Mouse (Mus musculus) cerebellum, adult 2 months (tissue): ENCODE measurements around the gene Cavin1. TPM values are rescaled to one million over a fixed set of nuclear protein-coding genes. Genes with fewer than 3 reads are reported as not detected.

ENCODE experiments used
- DNase-seq, 2 experiments: peaks; one replicate each; pipeline ENCODE4 v3.0.0; 2021
- H3K27ac ChIP-seq: fragments of 200-500 bp; 2 replicates; pipeline ENCODE4 v1.5.1; 2012; ENCODE audit warnings: low read length, control low read depth, inconsistent platforms; ENCODE audit not compliant: insufficient read depth
- H3K27me3 ChIP-seq: fragments of 200-500 bp; 2 replicates; pipeline ENCODE4 v1.6.1; 2012; ENCODE audit warnings: inconsistent platforms, mild to moderate bottlenecking, low read length, moderate library complexity; ENCODE audit not compliant: control insufficient read depth, insufficient read depth
- H3K4me1 ChIP-seq: fragments of 200-500 bp; 2 replicates; pipeline ENCODE4 v1.6.1; 2011; ENCODE audit warnings: low read length; ENCODE audit not compliant: control insufficient read depth, insufficient read depth
- H3K4me3 ChIP-seq: fragments of 200-500 bp; replicated peaks from 2 replicates; pipeline ENCODE3; 2011; ENCODE audit warnings: mild to moderate bottlenecking, low read depth, low read length, control low read depth; ENCODE audit not compliant: insufficient read depth
- CTCF ChIP-seq: fragments of 200-500 bp; IDR thresholded peaks from 2 replicates; pipeline ENCODE4 v1.5.1; 2011; ENCODE audit warnings: low read depth, mild to moderate bottlenecking, control low read depth, low read length, moderate library complexity, borderline replicate concordance; ENCODE audit not compliant: insufficient read depth
- POLR2A ChIP-seq: fragments of 200-500 bp; IDR thresholded peaks from 2 replicates; pipeline ENCODE4 v1.6.1; 2011; ENCODE audit warnings: low read length, control low read depth, borderline replicate concordance; ENCODE audit not compliant: insufficient read depth
- WGBS: fragments of 180-500 bp; shearing (Covaris S2); methylation state at CpG from one replicate; pipeline ENCODE4 v1.1.7; 2018; 5-methylcytosine and 5-hydroxymethylcytosine counted together
- polyA plus RNA-seq: library from polyadenylated mRNA; depleted of rRNA; stranded (reverse); fragments of >200 nt; gene quantifications from 2 replicates; pipeline ENCODE4 v1.2.3, GENCODE M21; 2012; rRNA removed

Gene Cavin1
- polyA plus RNA-seq, 1 experiment = 15.6 TPM

GRCm38 (mm10) chr11:100912401-100913155 is 58.1 kb downstream of the Cavin1 start:
- TF ChIP-seq POLR2A (no peak), CTCF (no peak)
- Histone ChIP-seq H3K27me3 (no peaks in the 10 kb centered on the region), H3K27ac (no peak overlapping the region), H3K4me1 (no peaks in the 10 kb centered on the region; the same call in 1 of the 2 replicates), H3K4me3 (no peak overlapping the region)
- no peak for DNase-seq
- WGBS = 88% methylated on average over 17 of the region's 17 CpGs

- no peak for TF ChIP-seq CTCF
- TF ChIP-seq POLR2A = no peak
- Histone ChIP-seq H3K4me1 (no peaks in the 10 kb centered on the region), H3K27ac (no peak overlapping the region), H3K27me3 (no peaks in the 10 kb centered on the region), H3K4me3 (no peak overlapping the region)
- WGBS = 88% methylated on average over 9 of the region's 9 CpGs
- DNase-seq = no peak
Measured at GRCm38 (mm10) chr11:100908567-100908966, 62.1 kb downstream of the Cavin1 start.

- TF ChIP-seq POLR2A (no peak), CTCF (no peak)
- DNase-seq = no peak
- no peak overlapping the region for H3K27ac ChIP-seq
- H3K4me3 ChIP-seq = no peak overlapping the region
- H3K4me1 ChIP-seq = no peaks in the 10 kb centered on the region
- 79% methylated on average over 2 of the region's 2 CpGs for WGBS
- no peaks in the 10 kb centered on the region for H3K27me3 ChIP-seq
Measured at GRCm38 (mm10) chr11:100908112-100908511, 62.6 kb downstream of the Cavin1 start.

- Histone ChIP-seq H3K27ac (no peak overlapping the region), H3K27me3 (no peaks in the 10 kb centered on the region), H3K4me3 (no peak overlapping the region), H3K4me1 (no peaks in the 10 kb centered on the region)
- DNase-seq = no peak
- TF ChIP-seq CTCF (no peak), POLR2A (no peak)
- 85% methylated on average over 4 of the region's 4 CpGs for WGBS
Measured at GRCm38 (mm10) chr11:100906885-100907284, 63.8 kb downstream of the Cavin1 start.

Other genes with a start within 250 kb of the Cavin1 start
- gene Rab5c, start 232.7 kb downstream of the Cavin1 start, polyA plus RNA-seq = 186 and 187 TPM in 2 replicates
- 0.38 and 0.49 TPM in 2 replicates for gene Kcnh4, start 210.9 kb downstream of the Cavin1 start, polyA plus RNA-seq
- gene Hcrt, start 208.0 kb downstream of the Cavin1 start, polyA plus RNA-seq = 0.22 TPM in 1 of 2 replicates, not detected in the other
- 8.9 and 11.6 TPM in 2 replicates for gene Ghdc, start 199.9 kb downstream of the Cavin1 start, polyA plus RNA-seq
- 33.6 and 37.5 TPM in 2 replicates for gene Stat5b, start 120.2 kb downstream of the Cavin1 start, polyA plus RNA-seq
- gene Stat5a, start 111.5 kb downstream of the Cavin1 start, polyA plus RNA-seq = 3.0 and 4.0 TPM in 2 replicates
- 45.0 and 47.5 TPM in 2 replicates for gene Stat3, start 31.3 kb downstream of the Cavin1 start, polyA plus RNA-seq
- gene Atp6v0a1, start 38.6 kb upstream of the Cavin1 start, polyA plus RNA-seq = 294 and 298 TPM in 2 replicates
- 12.7 and 15.8 TPM in 2 replicates for gene Naglu, start 99.1 kb upstream of the Cavin1 start, polyA plus RNA-seq
- 0.84 and 0.93 TPM in 2 replicates for gene Hsd17b1, start 107.5 kb upstream of the Cavin1 start, polyA plus RNA-seq
- gene Coasy, start 111.7 kb upstream of the Cavin1 start, polyA plus RNA-seq = 34.1 and 36.7 TPM in 2 replicates
- 54.9 and 55.8 TPM in 2 replicates for gene Mlx, start 116.4 kb upstream of the Cavin1 start, polyA plus RNA-seq
- 4.7 and 5.3 TPM in 2 replicates for gene Psmc3ip, start 124.5 kb upstream of the Cavin1 start, polyA plus RNA-seq
- gene Retreg3, start 149.0 kb upstream of the Cavin1 start, polyA plus RNA-seq = 87.3 and 90.1 TPM in 2 replicates
- gene Tubg1, start 149.1 kb upstream of the Cavin1 start, polyA plus RNA-seq = 39.1 and 39.3 TPM in 2 replicates
- 44.3 and 47.8 TPM in 2 replicates for gene Tubg2, start 185.0 kb upstream of the Cavin1 start, polyA plus RNA-seq
- gene Cntnap1, start 199.6 kb upstream of the Cavin1 start, polyA plus RNA-seq = 151 and 169 TPM in 2 replicates
- gene Plekhh3, start 200.5 kb upstream of the Cavin1 start, polyA plus RNA-seq = 67.6 and 71.0 TPM in 2 replicates
- gene Ccr10, start 204.6 kb upstream of the Cavin1 start, polyA plus RNA-seq = 0.82 and 1.0 TPM in 2 replicates